Mouse (Mus musculus): ENCODE results near the gene Guca2a.

DNA sequence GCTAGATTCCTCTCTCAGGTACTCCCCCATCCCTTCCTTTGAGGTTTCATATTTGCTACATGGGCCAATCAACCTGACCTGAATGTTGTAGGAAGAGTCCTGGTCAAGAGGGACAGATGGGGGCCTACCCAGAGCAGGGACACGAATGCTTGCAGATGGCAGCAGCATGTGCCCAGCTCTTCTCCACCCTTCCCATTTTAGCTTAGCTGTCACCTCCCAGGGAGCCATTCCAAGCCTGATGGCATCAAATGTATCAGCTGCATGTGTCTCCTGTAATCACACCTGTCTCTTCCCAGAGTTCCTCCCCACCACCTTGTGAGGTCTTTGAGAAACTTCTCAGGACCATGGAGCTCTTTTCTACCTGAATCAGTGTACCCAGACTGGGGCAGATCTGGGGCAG, 19.5 kb downstream of the Guca2a start:
- TF ChIP-seq CTCF (IDR thresholded peaks at IDR 0.05; ENCODE audit: low read depth, low read length), result no peak
- TF ChIP-seq TAL1 (conservative IDR thresholded peaks at IDR 0.05; ENCODE audit: low read depth, low read length), result no peak
- no peak for TF ChIP-seq GATA1 (IDR thresholded peaks at IDR 0.05; ENCODE audit: borderline replicate concordance, low read length)
